Mouse (Mus musculus): ENCODE results near the gene Acaa1b. TPM values are rescaled to one million over a fixed set of nuclear protein-coding genes. Genes with fewer than 3 reads are reported as not detected.
A peak's percentile ranks its signal among the peaks of the same experiment; 100 is the strongest.

Gene Acaa1b
- polyA plus RNA-seq, 1 experiment from 2014 or later = 1.7 TPM

DNA sequence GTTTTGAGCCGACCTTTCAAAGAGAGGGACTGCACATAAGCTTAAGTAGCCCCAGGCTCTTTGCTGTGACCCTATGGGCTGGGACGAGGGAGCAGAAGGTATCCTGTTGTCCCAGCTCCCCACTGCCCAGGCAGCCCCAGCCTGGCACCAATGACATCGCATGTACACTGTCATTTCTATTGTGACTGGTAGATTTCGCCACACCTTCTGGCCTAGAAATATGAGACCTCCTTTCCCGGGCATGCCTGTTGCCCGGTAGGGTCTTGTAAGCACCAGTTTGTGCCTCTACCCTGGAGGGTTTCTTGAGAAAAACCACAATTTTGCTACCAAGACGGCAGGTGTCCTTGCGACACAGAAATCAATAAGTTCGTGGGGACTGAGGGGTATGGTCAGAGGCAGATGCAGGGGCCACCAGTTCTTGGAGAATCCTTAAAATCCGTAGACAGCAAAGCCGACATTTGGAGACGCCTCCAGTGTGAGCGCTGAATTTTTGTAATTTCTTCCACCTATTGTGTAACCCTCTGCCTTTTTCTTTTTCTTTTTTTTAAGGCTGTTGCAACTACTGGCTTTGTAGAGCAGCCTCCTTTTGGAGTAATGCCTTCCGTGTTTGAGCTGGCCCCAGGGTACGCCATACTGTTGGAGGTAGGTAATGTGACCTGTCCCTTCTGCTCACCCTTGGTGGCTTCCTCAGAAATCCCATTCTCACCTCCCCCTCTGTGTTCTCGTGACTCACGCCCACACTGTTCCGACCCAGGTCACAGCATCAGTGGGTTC lies 34.1 kb downstream of the Acaa1b start:
- 84% methylated on average over 18 of the region's 18 CpGs for WGBS
- ATAC-seq = no peak
- Histone ChIP-seq H3K4me3 (replicated peaks; ENCODE audit: low read length) (no peak overlapping the region), H3K27me3 (replicated peaks; ENCODE audit: control insufficient read depth, insufficient read depth, low read length) (no peaks in the 10 kb centered on the region), H3K4me2 (ENCODE audit: low read length) (no peak overlapping the region), H3K9me3 (ENCODE audit: control insufficient read depth, low read length) (no peaks in the 10 kb centered on the region), H3K9ac (replicated peaks; ENCODE audit: low read depth, low read length) (no peak overlapping the region), H3K27ac (ENCODE audit: low read length) (no peak overlapping the region), H3K36me3 (ENCODE audit: control insufficient read depth, insufficient read depth) (no peaks in the 10 kb centered on the region), H3K4me1 (replicated peaks; ENCODE audit: control insufficient read depth, insufficient read depth, low read length) (no peaks in the 10 kb centered on the region)

DNA sequence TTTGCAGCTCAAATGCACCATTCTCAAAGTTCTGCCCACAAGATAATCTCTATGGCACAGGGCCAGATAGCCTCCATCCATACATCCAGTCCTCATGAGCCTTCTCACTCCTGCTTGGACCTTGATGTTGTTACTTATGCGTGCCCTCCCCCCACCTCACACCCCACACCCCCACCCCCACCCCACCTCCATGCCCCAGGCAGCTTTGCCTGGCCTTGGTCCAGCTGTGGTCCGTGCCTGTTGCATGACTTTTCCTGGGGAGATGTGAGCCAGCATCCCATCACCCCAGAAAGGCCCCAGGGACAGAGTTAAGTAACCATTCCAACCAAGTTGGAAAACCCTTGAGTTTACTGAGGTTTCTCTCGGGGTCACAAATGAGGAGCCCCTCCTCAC lies 36.7 kb downstream of the Acaa1b start:
- no peak for ATAC-seq
- H3K27ac ChIP-seq (ENCODE audit: low read length) = no peak overlapping the region
- H3K27me3 ChIP-seq (replicated peaks; ENCODE audit: control insufficient read depth, insufficient read depth, low read length) = no peaks in the 10 kb centered on the region
- H3K9ac ChIP-seq (replicated peaks; ENCODE audit: low read depth, low read length) = no peak overlapping the region
- H3K9me3 ChIP-seq (ENCODE audit: control insufficient read depth, low read length) = no peaks in the 10 kb centered on the region
- WGBS = 67% methylated on average over 3 of the region's 3 CpGs
- no peak overlapping the region for H3K4me3 ChIP-seq (replicated peaks; ENCODE audit: low read length)
- H3K36me3 ChIP-seq (ENCODE audit: control insufficient read depth, insufficient read depth) = no peaks in the 10 kb centered on the region
- no peaks in the 10 kb centered on the region for H3K4me1 ChIP-seq (replicated peaks; ENCODE audit: control insufficient read depth, insufficient read depth, low read length)
- H3K4me2 ChIP-seq (ENCODE audit: low read length) = no peak overlapping the region

DNA sequence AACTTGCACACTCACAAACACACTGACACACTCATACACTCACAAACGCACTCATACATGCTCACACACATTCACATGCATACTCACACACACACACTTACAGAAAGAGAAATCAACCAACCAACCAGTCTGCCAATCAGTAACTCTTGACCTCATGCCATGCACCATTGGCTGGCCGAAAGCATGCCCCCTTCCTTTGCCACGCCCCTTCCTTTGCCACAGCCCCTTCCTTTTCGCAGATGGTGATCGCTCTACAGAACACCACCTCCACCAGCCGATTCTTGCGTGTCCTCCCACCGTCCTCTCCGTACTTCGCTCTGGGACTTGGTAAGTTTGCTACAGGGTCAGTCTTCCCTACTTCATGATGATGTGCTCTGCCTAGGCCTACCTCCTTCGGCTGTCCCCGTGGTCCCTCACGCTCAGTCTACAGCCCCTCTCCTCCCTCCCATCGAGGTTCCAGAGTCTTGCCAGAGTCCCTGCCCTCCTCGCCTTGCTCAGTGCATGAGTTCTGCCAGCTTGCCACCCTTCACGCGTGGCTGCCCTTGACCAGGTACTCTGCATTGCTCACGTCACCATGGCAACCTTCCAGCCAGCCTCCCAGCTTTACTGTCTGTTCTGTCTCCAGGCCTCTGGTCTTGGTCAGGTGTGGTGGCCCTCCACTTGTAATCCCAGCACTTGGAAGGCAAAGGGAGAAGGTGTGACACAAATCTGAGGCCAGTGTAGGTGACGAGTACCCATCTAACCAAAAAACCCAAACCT lies 37.3 kb downstream of the Acaa1b start:
- H3K4me3 ChIP-seq (replicated peaks; ENCODE audit: low read length) = no peak overlapping the region
- H3K4me1 ChIP-seq (replicated peaks; ENCODE audit: control insufficient read depth, insufficient read depth, low read length) = no peaks in the 10 kb centered on the region
- 77% methylated on average over 19 of the region's 19 CpGs for WGBS
- no peak for ATAC-seq
- H3K4me2 ChIP-seq (ENCODE audit: low read length) = no peak overlapping the region
- H3K9ac ChIP-seq (replicated peaks; ENCODE audit: low read depth, low read length) = no peak overlapping the region
- no peaks in the 10 kb centered on the region for H3K9me3 ChIP-seq (ENCODE audit: control insufficient read depth, low read length)
- H3K27ac ChIP-seq (ENCODE audit: low read length) = no peak overlapping the region
- no peaks in the 10 kb centered on the region for H3K27me3 ChIP-seq (replicated peaks; ENCODE audit: control insufficient read depth, insufficient read depth, low read length)
- no peaks in the 10 kb centered on the region for H3K36me3 ChIP-seq (ENCODE audit: control insufficient read depth, insufficient read depth)

DNA sequence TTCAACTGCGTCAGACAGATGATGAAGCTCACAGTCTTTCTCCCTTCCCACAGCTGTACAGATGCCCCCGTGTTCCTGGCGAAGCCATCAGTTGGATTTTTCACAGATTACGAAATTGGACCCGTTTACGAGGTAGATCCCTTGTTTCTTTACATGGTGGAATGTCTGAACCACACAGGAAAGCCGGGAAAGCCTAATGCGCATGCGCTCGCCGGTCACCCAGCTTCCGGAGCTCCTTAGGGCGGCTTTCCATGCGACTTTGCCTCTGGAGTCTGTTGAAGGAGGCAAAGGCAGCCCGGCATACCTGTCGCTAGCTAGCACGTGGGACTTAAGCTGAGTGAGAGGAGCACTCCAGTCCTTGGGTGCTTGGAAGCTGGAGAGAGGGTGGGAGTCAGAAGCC lies 42.0 kb downstream of the Acaa1b start:
- H3K9ac ChIP-seq (replicated peaks; ENCODE audit: low read depth, low read length) = no peak overlapping the region
- H3K9me3 ChIP-seq (ENCODE audit: control insufficient read depth, low read length) = no peaks in the 10 kb centered on the region
- no peaks in the 10 kb centered on the region for H3K27me3 ChIP-seq (replicated peaks; ENCODE audit: control insufficient read depth, insufficient read depth, low read length)
- H3K4me3 ChIP-seq (replicated peaks; ENCODE audit: low read length) = no peak overlapping the region
- H3K27ac ChIP-seq (ENCODE audit: low read length) = no peak overlapping the region
- 85% methylated on average over 17 of the region's 17 CpGs for WGBS
- ATAC-seq = no peak
- no peaks in the 10 kb centered on the region for H3K36me3 ChIP-seq (ENCODE audit: control insufficient read depth, insufficient read depth)
- H3K4me1 ChIP-seq (replicated peaks; ENCODE audit: control insufficient read depth, insufficient read depth, low read length) = no peaks in the 10 kb centered on the region
- no peak overlapping the region for H3K4me2 ChIP-seq (ENCODE audit: low read length)

DNA sequence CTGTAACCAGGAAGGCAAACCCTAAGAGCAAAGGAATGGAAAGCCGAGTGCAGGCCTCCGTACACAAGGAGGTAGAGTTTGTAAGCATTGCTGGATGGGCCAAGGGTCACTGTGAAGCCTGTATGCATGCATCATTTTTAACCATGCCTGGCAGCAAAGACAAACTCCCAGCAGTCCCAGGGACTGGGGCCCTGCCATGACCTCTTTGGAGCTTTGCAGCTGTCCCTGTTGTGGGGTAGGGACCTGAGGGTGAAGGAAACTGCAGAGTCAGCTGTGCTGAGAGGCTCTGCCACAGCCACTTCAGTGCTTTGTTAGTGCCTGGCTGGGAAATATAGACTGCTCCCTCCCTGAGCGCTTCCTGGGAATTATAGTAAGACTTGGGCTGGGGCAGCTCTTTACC lies 46.3 kb downstream of the Acaa1b start:
- Histone ChIP-seq H3K27me3 (replicated peaks; ENCODE audit: control insufficient read depth, insufficient read depth, low read length) (no peaks in the 10 kb centered on the region), H3K9ac (replicated peaks; ENCODE audit: low read depth, low read length) (no peak overlapping the region), H3K27ac (ENCODE audit: low read length) (no peak overlapping the region), H3K4me1 (replicated peaks; ENCODE audit: control insufficient read depth, insufficient read depth, low read length) (no peaks in the 10 kb centered on the region), H3K36me3 (ENCODE audit: control insufficient read depth, insufficient read depth) (no peaks in the 10 kb centered on the region), H3K9me3 (ENCODE audit: control insufficient read depth, low read length) (no peaks in the 10 kb centered on the region), H3K4me2 (ENCODE audit: low read length) (no peak overlapping the region), H3K4me3 (replicated peaks; ENCODE audit: low read length) (no peak overlapping the region)
- ATAC-seq = no peak
- 49% methylated on average over 3 of the region's 3 CpGs for WGBS

DNA sequence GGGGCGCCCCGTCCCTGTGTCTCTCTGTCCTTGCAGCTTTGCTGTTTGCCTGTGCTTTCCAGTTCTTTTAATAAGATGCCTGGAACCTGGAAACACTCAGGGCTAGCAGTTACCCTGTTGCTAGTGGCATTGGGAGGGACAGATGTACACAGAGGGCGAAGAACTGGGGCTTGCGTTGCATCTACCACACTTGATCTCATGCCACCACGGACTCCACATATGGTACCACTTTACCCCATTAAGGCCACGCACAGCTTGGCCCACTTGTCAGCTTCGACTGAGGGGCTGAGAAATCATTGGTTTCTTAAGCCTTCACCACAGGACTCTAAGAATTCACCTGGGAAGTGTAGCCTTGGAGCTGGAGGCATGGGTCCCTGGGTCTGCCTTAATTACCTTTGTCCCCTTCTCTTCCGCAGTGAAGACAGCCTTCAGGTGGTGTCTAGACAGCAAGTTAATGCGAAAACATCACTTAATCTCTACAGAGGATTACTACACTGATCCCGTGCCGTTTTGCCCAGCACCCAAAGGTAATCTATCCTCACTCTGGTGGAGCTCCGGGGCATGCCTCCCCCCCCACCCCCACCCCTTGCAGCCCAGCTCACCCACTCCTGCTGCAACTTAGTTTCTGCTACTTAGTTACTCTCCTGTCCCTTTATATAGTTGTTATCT lies 47.1 kb downstream of the Acaa1b start:
- H3K9me3 ChIP-seq (ENCODE audit: control insufficient read depth, low read length) = no peaks in the 10 kb centered on the region
- H3K9ac ChIP-seq (replicated peaks; ENCODE audit: low read depth, low read length) = no peak overlapping the region
- no peaks in the 10 kb centered on the region for H3K36me3 ChIP-seq (ENCODE audit: control insufficient read depth, insufficient read depth)
- H3K4me2 ChIP-seq (ENCODE audit: low read length) = no peak overlapping the region
- no peaks in the 10 kb centered on the region for H3K27me3 ChIP-seq (replicated peaks; ENCODE audit: control insufficient read depth, insufficient read depth, low read length)
- no peaks in the 10 kb centered on the region for H3K4me1 ChIP-seq (replicated peaks; ENCODE audit: control insufficient read depth, insufficient read depth, low read length)
- WGBS = 53% methylated on average over 12 of the region's 12 CpGs
- no peak overlapping the region for H3K4me3 ChIP-seq (replicated peaks; ENCODE audit: low read length)
- ATAC-seq = no peak
- H3K27ac ChIP-seq (ENCODE audit: low read length) = no peak overlapping the region

DNA sequence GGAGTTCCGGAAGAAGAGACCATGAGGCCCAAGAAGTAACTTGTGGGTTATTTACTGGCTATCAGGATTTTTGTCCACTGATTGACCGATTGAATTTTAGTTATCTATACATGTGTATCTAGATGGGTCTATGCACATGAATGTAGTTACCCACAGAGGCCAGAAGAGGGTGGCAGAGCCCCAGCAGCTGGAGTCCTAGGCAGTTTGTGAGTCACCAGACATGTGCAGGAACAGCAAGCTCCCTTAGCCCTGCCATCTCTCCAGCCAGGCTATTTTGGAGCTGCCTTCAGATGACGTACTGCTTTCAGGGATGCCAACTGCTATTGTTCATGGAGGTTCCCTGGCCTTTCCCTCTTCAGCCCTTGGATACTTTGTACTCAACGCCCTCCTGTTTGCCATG lies 49.3 kb downstream of the Acaa1b start:
- H3K4me2 ChIP-seq (ENCODE audit: low read length) = no peak overlapping the region
- H3K9me3 ChIP-seq (ENCODE audit: control insufficient read depth, low read length) = no peaks in the 10 kb centered on the region
- WGBS = 92% methylated on average over 4 of the region's 4 CpGs
- H3K27ac ChIP-seq (ENCODE audit: low read length) = no peak overlapping the region
- H3K4me3 ChIP-seq (replicated peaks; ENCODE audit: low read length) = no peak overlapping the region
- no peaks in the 10 kb centered on the region for H3K36me3 ChIP-seq (ENCODE audit: control insufficient read depth, insufficient read depth)
- no peak for ATAC-seq
- H3K9ac ChIP-seq (replicated peaks; ENCODE audit: low read depth, low read length) = no peak overlapping the region
- peaks cover 7% of the 10 kb centered on the region; the same call in 1 of the 2 replicates for H3K27me3 ChIP-seq (replicated peaks; ENCODE audit: control insufficient read depth, insufficient read depth, low read length)
- 0 out of 2 replicates have a peak, but pooled peaks cover 5% of the 10 kb centered on the region for H3K4me1 ChIP-seq (replicated peaks; ENCODE audit: control insufficient read depth, insufficient read depth, low read length)

DNA sequence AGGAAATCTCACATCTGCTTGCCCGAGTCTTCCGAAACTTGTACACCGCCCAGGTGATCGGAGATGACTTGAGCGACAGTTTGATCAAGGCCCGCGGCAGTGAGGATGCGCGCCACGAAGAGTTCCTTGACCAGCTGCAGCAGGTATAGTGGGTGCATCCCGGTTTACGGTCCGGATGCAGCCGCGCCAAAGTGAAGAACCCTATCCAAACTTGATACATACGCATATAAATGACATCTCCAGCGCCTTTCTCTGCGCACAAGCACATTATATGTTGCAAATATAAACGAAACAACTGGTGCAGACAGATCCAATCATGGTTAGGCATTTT lies 54.1 kb downstream of the Acaa1b start:
- peaks cover 8% of the 10 kb centered on the region for H3K4me1 ChIP-seq (replicated peaks; ENCODE audit: control insufficient read depth, insufficient read depth, low read length)
- H3K9me3 ChIP-seq (ENCODE audit: control insufficient read depth, low read length) = no peaks in the 10 kb centered on the region
- 3% methylated on average over 19 of the region's 19 CpGs for WGBS
- peak overlapping the region; percentile 58 for H3K4me3 ChIP-seq (replicated peaks; ENCODE audit: low read length)
- H3K4me2 ChIP-seq (ENCODE audit: low read length) = peak overlapping the region; percentile 89
- peak overlapping the region; percentile 59 for H3K9ac ChIP-seq (replicated peaks; ENCODE audit: low read depth, low read length)
- no peaks in the 10 kb centered on the region for H3K36me3 ChIP-seq (ENCODE audit: control insufficient read depth, insufficient read depth)
- H3K27me3 ChIP-seq (replicated peaks; ENCODE audit: control insufficient read depth, insufficient read depth, low read length) = peaks cover 7% of the 10 kb centered on the region; the same call in 1 of the 2 replicates
- H3K27ac ChIP-seq (ENCODE audit: low read length) = no peak overlapping the region
- ATAC-seq = no peak

DNA sequence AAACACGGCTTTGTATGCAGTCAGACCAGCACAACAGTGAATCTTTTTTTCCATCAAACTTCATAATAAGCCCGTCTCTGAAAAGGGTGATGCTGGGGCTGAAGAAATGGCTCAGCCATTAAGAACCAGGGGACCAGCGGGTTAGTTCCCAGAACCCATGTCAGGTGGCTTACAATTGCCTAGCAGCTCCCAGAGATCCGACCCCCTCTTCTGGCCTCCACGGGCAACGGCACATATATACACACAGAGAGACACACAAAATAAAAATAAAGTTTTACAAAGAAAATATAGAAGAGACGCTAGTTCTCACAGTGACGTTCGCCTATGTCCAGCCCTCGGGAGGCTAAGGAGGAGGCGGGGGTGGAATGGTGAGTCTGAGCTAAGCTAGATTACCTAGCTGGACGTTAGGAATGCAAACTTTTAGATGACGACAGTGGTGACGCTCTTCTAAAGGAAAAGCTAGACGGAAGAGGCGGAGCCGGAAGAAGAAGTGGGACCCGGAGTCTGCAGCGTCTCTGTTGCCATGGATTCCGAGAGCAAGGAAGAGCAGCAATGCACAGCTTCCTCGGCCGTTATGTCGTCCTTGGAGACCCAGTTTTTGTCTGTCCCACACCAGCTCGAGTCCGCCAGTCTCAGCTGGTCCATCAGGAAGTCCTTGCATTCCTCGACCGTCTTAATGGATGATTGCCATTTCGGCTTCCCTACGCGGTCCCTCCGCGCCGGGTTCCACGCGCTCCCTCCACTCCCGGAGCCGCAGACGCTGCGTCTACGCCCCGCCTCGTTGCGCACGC lies 54.7 kb downstream of the Acaa1b start, which contains the start of gene Dlec1:
TSS of gene Dlec1 (plus strand) at position 487 of the 791 bp plus-strand sequence.
- H3K9ac ChIP-seq (replicated peaks; ENCODE audit: low read depth, low read length) = peak within 1 kb of the TSS; percentile 59
- H3K4me1 ChIP-seq (replicated peaks; ENCODE audit: control insufficient read depth, insufficient read depth, low read length) = peaks cover 8% of the 10 kb centered on the region
- no peak within 1 kb of the TSS for H3K27ac ChIP-seq (ENCODE audit: low read length)
- 2% methylated on average over 44 of the region's 44 CpGs for WGBS
- peak; percentile 95 for ATAC-seq
- H3K36me3 ChIP-seq (ENCODE audit: control insufficient read depth, insufficient read depth) = no peaks in the 10 kb centered on the region
- H3K27me3 ChIP-seq (replicated peaks; ENCODE audit: control insufficient read depth, insufficient read depth, low read length) = peaks cover 7% of the 10 kb centered on the region; the same call in 1 of the 2 replicates
- H3K4me3 ChIP-seq (replicated peaks; ENCODE audit: low read length) = peak within 1 kb of the TSS; percentile 58
- H3K9me3 ChIP-seq (ENCODE audit: control insufficient read depth, low read length) = no peaks in the 10 kb centered on the region
- peak within 1 kb of the TSS; percentile 89 for H3K4me2 ChIP-seq (ENCODE audit: low read length)

Data from forebrain, embryonic 16.5 days (tissue).